Mouse (Mus musculus): Measurements from ENCODE around the gene Gm3696. TPM values are rescaled to one million over a fixed set of nuclear protein-coding genes. Genes with fewer than 3 reads are reported as not detected.
"Not testable (repeated sequence)": the region's sequence is repeated elsewhere in the genome, so short reads cannot be mapped to it uniquely, and the experiment has no call there.

Gm3696 gene
- under 1 TPM in 1 of 2 experiments, not detected in 1; 0.22 TPM for total RNA-seq (2021)

DNA sequence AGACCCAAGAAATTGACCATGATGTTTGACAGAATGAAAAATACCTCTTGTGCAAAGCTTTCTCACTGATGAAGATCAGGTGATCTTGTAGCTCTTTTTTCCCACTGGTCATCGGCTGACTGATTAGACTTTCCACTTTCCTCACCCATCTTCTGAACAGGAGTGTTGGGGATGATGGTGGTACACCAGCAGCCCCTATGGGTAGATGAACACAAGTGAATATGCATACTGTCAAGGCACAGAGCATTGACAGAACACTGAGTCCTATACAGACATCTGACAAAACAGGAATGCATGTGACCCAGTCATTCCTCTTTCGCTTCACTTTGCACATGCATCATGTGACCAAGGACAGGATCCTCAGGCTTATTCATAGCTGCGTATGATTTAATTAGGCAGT is at the start of gene Gm3696:
Gm3696 (minus strand) TSS at position 101 of the 400 bp plus-strand sequence.
- DNase-seq (ENCODE audit: low spot score); intact Hi-C loops (cut with DNase I): not testable (repeated sequence)

DNA sequence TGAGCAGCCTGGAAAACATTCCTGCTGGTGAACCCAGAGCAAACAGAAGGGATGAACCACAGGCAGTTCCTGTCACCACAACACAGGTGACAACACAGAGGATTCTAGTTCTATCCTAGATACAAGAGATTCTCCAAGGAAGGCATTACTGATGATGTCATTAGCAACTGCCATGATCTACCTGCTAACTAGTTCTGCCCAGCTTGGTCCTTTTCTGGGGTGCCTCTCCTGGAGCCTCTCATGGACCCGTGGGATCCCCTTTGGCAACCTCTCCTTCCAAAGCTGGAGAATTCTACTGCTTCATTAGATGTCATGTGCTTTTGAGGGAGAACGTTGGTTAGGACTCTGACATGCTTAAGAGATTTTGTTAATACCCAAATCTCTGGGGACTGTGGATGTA is 24.9 kb upstream of the Gm3696 start, which contains the start of gene Gm6676:
Gm6676 (minus strand) TSS at position 101 of the 400 bp plus-strand sequence.
- intact Hi-C loops (cut with DNase I); DNase-seq (ENCODE audit: low spot score): not testable (repeated sequence)

DNA sequence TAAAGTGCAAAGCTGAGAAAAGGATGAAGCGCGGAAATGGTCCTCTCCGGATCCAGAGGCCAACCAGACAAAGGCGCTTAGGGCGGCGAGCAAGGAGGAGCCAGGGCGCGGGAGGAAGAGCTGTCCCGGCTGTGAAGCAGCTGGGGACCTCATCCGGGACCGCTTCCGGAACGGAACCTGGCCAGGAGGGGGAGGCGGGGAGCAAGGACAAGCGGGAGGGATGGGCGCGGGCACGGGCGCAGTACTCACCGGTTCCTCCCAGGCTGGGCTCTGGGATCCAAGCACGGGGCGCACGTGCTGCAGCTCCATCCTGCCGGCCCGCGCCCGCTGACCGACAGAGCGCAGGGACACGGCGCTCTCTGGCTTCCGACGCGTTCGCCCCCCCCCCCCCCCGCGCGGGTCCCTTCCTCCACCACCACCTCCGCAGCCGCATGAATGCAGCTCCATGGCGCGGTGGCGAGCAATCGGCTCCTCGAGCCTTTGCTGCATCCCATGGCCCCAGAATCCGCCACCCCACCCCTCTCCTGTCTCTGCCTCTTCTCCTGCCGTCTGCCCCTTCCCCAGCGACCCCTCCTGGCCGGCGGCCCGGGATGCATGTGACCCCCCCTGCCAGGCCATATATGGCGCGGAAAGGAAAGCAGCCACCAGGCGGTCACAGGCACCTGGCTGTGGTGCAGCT is 4.8 kb upstream of the Gm3696 start:
- intact Hi-C loops (cut with DNase I), result not testable (repeated sequence)
- peak; percentile 0 for DNase-seq (ENCODE audit: low spot score)

DNA sequence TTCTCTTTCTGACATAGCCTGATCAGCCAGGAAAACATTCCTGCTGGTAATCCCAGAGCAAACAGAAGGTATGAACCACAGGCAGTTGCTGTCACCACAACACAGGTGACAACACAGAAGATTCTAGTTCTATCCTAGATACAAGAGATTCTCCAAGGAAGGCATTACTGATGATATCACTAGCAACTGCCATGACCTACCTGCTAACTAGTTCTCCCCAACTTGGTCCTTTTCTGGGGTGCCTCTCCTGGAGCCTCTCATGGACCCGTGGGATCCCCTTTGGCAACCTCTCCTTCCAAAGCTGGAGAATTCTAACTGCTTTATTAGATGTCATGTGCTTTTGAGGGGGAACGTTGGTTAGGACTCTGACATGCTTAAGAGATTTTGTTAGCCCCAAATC is 55.6 kb downstream of the Gm3696 start, which contains the start of gene Gm3685:
Gm3685 (minus strand) TSS at position 101 of the 400 bp plus-strand sequence.
- intact Hi-C loops (cut with DNase I); DNase-seq (ENCODE audit: low spot score): not testable (repeated sequence)

Other genes with a start within 250 kb of the Gm3696 start
- under 1 TPM; 0.13 to 0.36 TPM for gene Gm3667, start 210.7 kb downstream of the Gm3696 start, total RNA-seq (2021)
- not detected for gene Gm6356, start 126.8 kb downstream of the Gm3696 start, total RNA-seq (2021)
- under 1 TPM in 1 of 2 experiments, not detected in 1; 0.17 TPM for gene Gm10406, start 73.2 kb downstream of the Gm3696 start, total RNA-seq (2021)
- not detected for gene Gm3685, start 55.7 kb downstream of the Gm3696 start, total RNA-seq (2021)
- not detected for gene Gm6676, start 24.8 kb upstream of the Gm3696 start, total RNA-seq (2021)
- gene Gm3512, start 73.9 kb upstream of the Gm3696 start, total RNA-seq (2021), result under 1 TPM; 0.14 to 0.26 TPM
- gene Gm16434, start 93.9 kb upstream of the Gm3696 start, total RNA-seq (2021), result not detected
- not detected for gene Gm3727, start 164.1 kb upstream of the Gm3696 start, total RNA-seq (2021)
- gene Gm3739, start 214.4 kb upstream of the Gm3696 start, total RNA-seq (2021), result under 1 TPM; 0.25 to 0.26 TPM
- not detected for gene Gm5797, start 231.8 kb upstream of the Gm3696 start, total RNA-seq (2021)